Mouse (Mus musculus) liver, embryonic 14.5 days (tissue): ENCODE measurements around the gene Il5.

ENCODE experiments used
- CTCF ChIP-seq: IDR thresholded peaks from 2 replicates; pipeline ENCODE4 v1.5.1; 2016; ENCODE audit warnings: antibody characterized with exemption, low read depth, control low read depth
- EP300 ChIP-seq: IDR thresholded peaks from 2 replicates; pipeline ENCODE4 v1.6.1; 2016; ENCODE audit warnings: antibody characterized with exemption, low read depth

GRCm38 (mm10) chr11:53680141-53680540, 40.5 kb upstream of the Il5 start:
- no peak for TF ChIP-seq CTCF
- no peak for TF ChIP-seq EP300
